Mouse (Mus musculus): ENCODE measurements around the gene 0610037L13Rik. TPM values are rescaled to one million over a fixed set of nuclear protein-coding genes. Genes with fewer than 3 reads are reported as not detected.

0610037L13Rik gene
- 87.7 and 93.8 TPM in 2 replicates for polyA plus RNA-seq (2015; fragmentation: Nextera tagmentation; extraction: Ambion mirVana)

DNA sequence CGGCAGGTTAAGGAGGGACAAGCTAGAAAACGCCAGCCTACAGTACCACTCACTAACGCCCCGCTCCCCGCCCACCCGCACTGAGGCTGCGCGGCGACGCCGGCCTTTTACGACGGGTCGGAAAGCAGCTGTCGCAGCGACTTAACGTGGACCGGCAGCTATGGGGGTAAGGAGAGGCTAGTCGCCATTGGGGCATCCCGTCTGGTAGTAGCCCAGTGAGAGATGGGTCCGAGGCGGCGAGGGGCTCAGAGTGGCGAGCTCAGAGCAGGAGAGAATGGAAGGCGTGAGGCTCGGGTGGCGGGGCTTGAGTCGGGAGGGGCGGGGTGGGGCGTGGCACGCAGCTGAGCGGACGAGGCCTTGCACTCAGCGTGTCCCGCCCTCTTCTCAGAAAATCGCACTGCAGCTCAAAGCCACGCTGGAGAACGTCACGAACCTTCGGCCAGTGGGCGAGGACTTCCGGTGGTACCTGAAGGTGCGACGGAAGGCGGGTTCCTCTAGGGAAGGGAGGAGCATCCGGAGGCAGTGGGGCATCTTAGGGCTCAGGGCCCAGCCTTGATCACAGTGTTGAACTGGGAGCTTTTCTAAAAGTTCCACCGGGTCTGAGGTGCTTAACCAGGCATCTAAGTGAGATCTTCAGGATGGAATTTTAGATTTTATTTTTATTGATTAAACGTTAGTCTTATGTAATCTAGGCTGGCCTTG is at the start of gene 0610037L13Rik:
Gene 0610037L13Rik (plus strand): TSS at position 83 of the 702 bp plus-strand sequence.
- H3K4me2 ChIP-seq (ENCODE audit: low read depth, low read length): peak within 1 kb of the TSS; percentile 87
- H3K4me3 ChIP-seq (ENCODE audit: low read length): peak within 1 kb of the TSS; percentile 66
- ATAC-seq: peak; percentile 95
- peak within 1 kb of the TSS; percentile 78 for H3K27ac ChIP-seq (ENCODE audit: low read length)
- H3K9me3 ChIP-seq (ENCODE audit: control insufficient read depth, low read length): no peaks in the 10 kb centered on the region
- under 1% methylated on average over 48 of the region's 48 CpGs for WGBS
- H3K27me3 ChIP-seq (replicated peaks; ENCODE audit: control insufficient read depth, insufficient read depth, low read length): no peaks in the 10 kb centered on the region
- peak within 1 kb of the TSS; percentile 76 for H3K9ac ChIP-seq (ENCODE audit: low read depth, low read length)
- peaks cover 9% of the 10 kb centered on the region for H3K4me1 ChIP-seq (ENCODE audit: control insufficient read depth, insufficient read depth, low read length)
- H3K36me3 ChIP-seq (ENCODE audit: control insufficient read depth, insufficient read depth, low read length): peaks cover 4% of the 10 kb centered on the region; the same call in 1 of the 2 replicates

DNA sequence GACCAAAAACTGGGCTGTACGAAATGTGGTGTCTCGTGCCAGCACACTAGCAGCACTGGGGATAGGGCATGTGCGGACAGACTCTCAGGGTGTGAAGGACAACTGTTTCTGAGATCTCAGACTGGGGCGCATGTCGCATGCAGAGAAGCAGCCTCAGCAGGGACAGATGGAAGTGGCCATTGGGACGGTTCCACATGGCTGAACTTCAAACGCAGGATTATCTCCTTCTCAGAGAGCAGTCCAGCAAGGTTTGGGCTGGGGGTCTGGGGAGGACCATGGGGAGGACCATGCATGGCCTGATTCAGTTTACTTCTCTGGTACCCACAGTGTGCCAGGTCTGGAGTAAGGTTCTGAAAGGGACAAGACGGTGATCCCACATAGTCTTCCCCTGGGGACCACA is 45.9 kb upstream of the 0610037L13Rik start:
- 86% methylated on average over 8 of the region's 8 CpGs for WGBS

GRCm38 (mm10) chr4:107844971-107845370 is 44.6 kb upstream of the 0610037L13Rik start:
- no peaks in the 10 kb centered on the region; the same call in 1 of the 2 replicates for H3K4me1 ChIP-seq (ENCODE audit: control insufficient read depth, insufficient read depth, low read length)
- no peaks in the 10 kb centered on the region for H3K36me3 ChIP-seq (ENCODE audit: control insufficient read depth, insufficient read depth, low read length)
- H3K27me3 ChIP-seq (replicated peaks; ENCODE audit: control insufficient read depth, insufficient read depth, low read length): peaks cover 11% of the 10 kb centered on the region
- H3K4me2 ChIP-seq (ENCODE audit: low read depth, low read length): no peak overlapping the region
- no peak overlapping the region for H3K4me3 ChIP-seq (ENCODE audit: low read length)
- no peaks in the 10 kb centered on the region for H3K9me3 ChIP-seq (ENCODE audit: control insufficient read depth, low read length)
- no peak overlapping the region for H3K9ac ChIP-seq (ENCODE audit: low read depth, low read length)
- H3K27ac ChIP-seq (ENCODE audit: low read length): no peak overlapping the region
- ATAC-seq: 0 out of 2 replicates have a peak, but pooled peaks have one; percentile 24
- WGBS: 4% methylated on average over 10 of the region's 10 CpGs

More for the DNA sequence above, 45.9 kb upstream of the 0610037L13Rik start:
- no peak overlapping the region for H3K4me2 ChIP-seq (ENCODE audit: low read depth, low read length)
- H3K4me3 ChIP-seq (ENCODE audit: low read length): no peak overlapping the region
- no peaks in the 10 kb centered on the region for H3K9me3 ChIP-seq (ENCODE audit: control insufficient read depth, low read length)
- no peaks in the 10 kb centered on the region; the same call in 1 of the 2 replicates for H3K4me1 ChIP-seq (ENCODE audit: control insufficient read depth, insufficient read depth, low read length)
- H3K27ac ChIP-seq (ENCODE audit: low read length): no peak overlapping the region
- ATAC-seq: no peak
- H3K27me3 ChIP-seq (replicated peaks; ENCODE audit: control insufficient read depth, insufficient read depth, low read length): peaks cover 11% of the 10 kb centered on the region
- H3K36me3 ChIP-seq (ENCODE audit: control insufficient read depth, insufficient read depth, low read length): no peaks in the 10 kb centered on the region
- H3K9ac ChIP-seq (ENCODE audit: low read depth, low read length): no peak overlapping the region

DNA sequence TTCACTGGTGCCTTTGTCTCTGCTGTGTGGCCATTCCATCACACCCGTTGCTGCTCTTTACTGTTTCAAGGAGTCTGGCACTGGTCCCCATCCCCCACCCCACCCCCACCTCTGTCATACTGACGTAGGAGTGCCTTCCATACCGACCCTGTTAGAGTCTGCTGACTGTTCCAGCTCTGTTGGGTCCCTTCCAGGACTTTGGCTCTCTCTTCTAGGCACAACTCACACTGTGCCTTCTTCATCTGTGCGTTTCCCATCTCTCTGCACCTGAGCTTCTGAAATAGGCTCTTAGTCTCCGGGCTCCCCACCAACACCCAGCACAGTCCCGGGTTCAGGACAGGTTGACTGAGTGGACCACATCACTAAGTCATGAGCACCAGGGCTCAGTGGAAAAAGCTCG is 42.8 kb upstream of the 0610037L13Rik start:
- Histone ChIP-seq H3K4me2 (ENCODE audit: low read depth, low read length) (no peak overlapping the region), H3K27me3 (replicated peaks; ENCODE audit: control insufficient read depth, insufficient read depth, low read length) (peaks cover 11% of the 10 kb centered on the region), H3K4me1 (ENCODE audit: control insufficient read depth, insufficient read depth, low read length) (no peaks in the 10 kb centered on the region; the same call in 1 of the 2 replicates), H3K9ac (ENCODE audit: low read depth, low read length) (no peak overlapping the region), H3K9me3 (ENCODE audit: control insufficient read depth, low read length) (no peaks in the 10 kb centered on the region), H3K27ac (ENCODE audit: low read length) (no peak overlapping the region), H3K4me3 (ENCODE audit: low read length) (no peak overlapping the region), H3K36me3 (ENCODE audit: control insufficient read depth, insufficient read depth, low read length) (no peaks in the 10 kb centered on the region)
- 67% methylated on average over 7 of the region's 7 CpGs for WGBS
- no peak for ATAC-seq

DNA sequence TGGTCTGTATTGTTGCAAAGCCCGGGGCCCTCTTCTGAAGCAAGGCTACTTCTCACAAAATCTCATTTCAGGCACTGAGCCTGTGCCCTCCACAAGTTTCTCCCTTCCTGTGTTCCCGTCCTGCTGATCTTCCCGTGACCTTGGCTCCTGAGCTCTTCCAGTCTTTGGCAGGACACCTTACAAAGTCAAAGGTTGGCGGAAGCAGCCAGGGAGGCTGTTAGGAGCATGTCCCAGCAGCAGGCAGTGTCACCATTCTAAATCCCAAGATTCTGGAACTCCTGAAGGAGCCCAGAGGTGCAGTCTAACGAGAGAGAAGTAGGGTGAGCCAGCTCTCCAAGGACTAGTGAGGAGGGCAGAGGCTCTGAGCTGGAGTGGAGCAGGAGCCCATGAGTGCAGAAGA is 41.1 kb upstream of the 0610037L13Rik start:
- peaks cover 11% of the 10 kb centered on the region for H3K27me3 ChIP-seq (replicated peaks; ENCODE audit: control insufficient read depth, insufficient read depth, low read length)
- WGBS: 76% methylated on average over 5 of the region's 5 CpGs
- H3K27ac ChIP-seq (ENCODE audit: low read length): no peak overlapping the region
- H3K4me1 ChIP-seq (ENCODE audit: control insufficient read depth, insufficient read depth, low read length): no peaks in the 10 kb centered on the region; the same call in 1 of the 2 replicates
- no peak overlapping the region for H3K9ac ChIP-seq (ENCODE audit: low read depth, low read length)
- H3K4me3 ChIP-seq (ENCODE audit: low read length): no peak overlapping the region
- no peaks in the 10 kb centered on the region for H3K9me3 ChIP-seq (ENCODE audit: control insufficient read depth, low read length)
- no peak for ATAC-seq
- H3K4me2 ChIP-seq (ENCODE audit: low read depth, low read length): no peak overlapping the region
- H3K36me3 ChIP-seq (ENCODE audit: control insufficient read depth, insufficient read depth, low read length): no peaks in the 10 kb centered on the region

DNA sequence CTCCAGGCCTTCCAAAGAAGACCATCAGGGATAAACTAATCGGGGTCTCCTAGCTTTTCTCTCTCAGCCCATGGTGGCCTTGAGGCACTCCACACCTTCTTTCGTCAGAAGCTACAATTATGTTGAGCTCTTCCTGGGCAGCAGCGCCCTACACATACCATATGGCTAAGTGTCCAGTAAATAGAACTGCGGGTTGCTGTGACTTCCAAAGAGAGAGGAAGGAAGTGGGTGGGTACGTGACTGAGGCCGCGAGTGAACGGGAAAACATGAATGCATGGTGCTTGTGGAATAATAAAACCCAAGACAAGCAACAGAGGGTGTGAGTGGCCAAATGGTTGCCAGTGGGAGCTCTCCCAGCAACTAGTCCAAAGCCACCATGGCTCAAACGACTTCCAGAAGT is 40.0 kb upstream of the 0610037L13Rik start:
- Histone ChIP-seq H3K27me3 (replicated peaks; ENCODE audit: control insufficient read depth, insufficient read depth, low read length) (peaks cover 11% of the 10 kb centered on the region), H3K9me3 (ENCODE audit: control insufficient read depth, low read length) (no peaks in the 10 kb centered on the region), H3K36me3 (ENCODE audit: control insufficient read depth, insufficient read depth, low read length) (no peaks in the 10 kb centered on the region), H3K27ac (ENCODE audit: low read length) (no peak overlapping the region), H3K4me2 (ENCODE audit: low read depth, low read length) (no peak overlapping the region), H3K4me1 (ENCODE audit: control insufficient read depth, insufficient read depth, low read length) (no peaks in the 10 kb centered on the region; the same call in 1 of the 2 replicates), H3K4me3 (ENCODE audit: low read length) (no peak overlapping the region), H3K9ac (ENCODE audit: low read depth, low read length) (no peak overlapping the region)
- ATAC-seq: no peak
- WGBS: 75% methylated on average over 9 of the region's 9 CpGs

GRCm38 (mm10) chr4:107850091-107850490 is 39.5 kb upstream of the 0610037L13Rik start:
- Histone ChIP-seq H3K4me3 (ENCODE audit: low read length) (no peak overlapping the region), H3K36me3 (ENCODE audit: control insufficient read depth, insufficient read depth, low read length) (no peaks in the 10 kb centered on the region), H3K27ac (ENCODE audit: low read length) (no peak overlapping the region), H3K9me3 (ENCODE audit: control insufficient read depth, low read length) (no peaks in the 10 kb centered on the region), H3K27me3 (replicated peaks; ENCODE audit: control insufficient read depth, insufficient read depth, low read length) (peaks cover 11% of the 10 kb centered on the region), H3K4me1 (ENCODE audit: control insufficient read depth, insufficient read depth, low read length) (no peaks in the 10 kb centered on the region; the same call in 1 of the 2 replicates), H3K4me2 (ENCODE audit: low read depth, low read length) (no peak overlapping the region), H3K9ac (ENCODE audit: low read depth, low read length) (no peak overlapping the region)
- ATAC-seq: no peak
- WGBS: 91% methylated on average over 8 of the region's 8 CpGs

DNA sequence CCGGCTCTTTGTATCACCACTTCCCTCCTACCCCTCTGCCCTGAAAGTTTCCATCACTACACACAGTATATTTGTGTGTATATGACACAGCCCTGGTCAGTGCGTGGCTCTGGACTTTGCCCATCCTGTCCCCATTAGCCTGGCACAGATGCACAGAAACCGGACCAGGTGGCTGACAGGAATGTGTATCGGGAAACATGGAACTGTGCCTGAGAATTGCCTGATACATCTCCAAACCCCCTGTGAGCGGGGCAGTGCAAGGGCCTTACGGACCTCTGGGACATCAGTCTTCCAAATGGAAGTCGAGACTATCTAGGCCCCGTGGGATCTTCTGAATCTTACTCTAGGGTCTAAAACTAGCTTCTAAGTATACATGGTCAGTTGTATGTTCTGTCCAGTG is 36.3 kb upstream of the 0610037L13Rik start:
- H3K9me3 ChIP-seq (ENCODE audit: control insufficient read depth, low read length): no peaks in the 10 kb centered on the region
- H3K27me3 ChIP-seq (replicated peaks; ENCODE audit: control insufficient read depth, insufficient read depth, low read length): no peaks in the 10 kb centered on the region
- ATAC-seq: no peak
- H3K36me3 ChIP-seq (ENCODE audit: control insufficient read depth, insufficient read depth, low read length): no peaks in the 10 kb centered on the region
- no peak overlapping the region for H3K4me2 ChIP-seq (ENCODE audit: low read depth, low read length)
- no peaks in the 10 kb centered on the region for H3K4me1 ChIP-seq (ENCODE audit: control insufficient read depth, insufficient read depth, low read length)
- no peak overlapping the region for H3K4me3 ChIP-seq (ENCODE audit: low read length)
- H3K9ac ChIP-seq (ENCODE audit: low read depth, low read length): no peak overlapping the region
- WGBS: 89% methylated on average over 8 of the region's 8 CpGs
- H3K27ac ChIP-seq (ENCODE audit: low read length): no peak overlapping the region

DNA sequence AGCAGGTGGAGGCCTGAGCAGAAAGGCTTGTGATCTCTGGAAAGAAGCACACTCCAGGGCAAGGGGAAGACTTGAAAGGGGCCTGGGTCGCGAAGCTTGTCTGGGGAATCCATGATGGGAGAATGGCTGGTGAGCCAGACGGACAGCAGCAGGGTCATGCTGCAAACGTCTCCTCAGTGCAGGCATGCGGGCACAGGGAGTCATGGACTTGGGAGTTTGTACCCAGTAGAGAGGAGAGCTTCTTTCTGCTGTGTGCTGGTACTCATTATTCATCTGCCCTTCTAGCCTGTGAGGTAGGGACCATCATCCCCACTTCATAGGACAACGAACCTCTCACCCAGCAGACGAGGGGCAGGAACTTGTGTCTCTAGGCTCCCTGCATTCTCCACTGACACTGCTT is 35.8 kb upstream of the 0610037L13Rik start:
- Histone ChIP-seq H3K36me3 (ENCODE audit: control insufficient read depth, insufficient read depth, low read length) (no peaks in the 10 kb centered on the region), H3K4me1 (ENCODE audit: control insufficient read depth, insufficient read depth, low read length) (no peaks in the 10 kb centered on the region), H3K27ac (ENCODE audit: low read length) (no peak overlapping the region), H3K9me3 (ENCODE audit: control insufficient read depth, low read length) (no peaks in the 10 kb centered on the region), H3K9ac (ENCODE audit: low read depth, low read length) (no peak overlapping the region), H3K4me2 (ENCODE audit: low read depth, low read length) (no peak overlapping the region), H3K27me3 (replicated peaks; ENCODE audit: control insufficient read depth, insufficient read depth, low read length) (no peaks in the 10 kb centered on the region), H3K4me3 (ENCODE audit: low read length) (no peak overlapping the region)
- ATAC-seq: no peak
- 88% methylated on average over 7 of the region's 7 CpGs for WGBS
